Mouse (Mus musculus) heart, adult 18-20 months (tissue): Measurements from ENCODE around the gene Rnf183. TPM values are rescaled to one million over a fixed set of nuclear protein-coding genes. Genes with fewer than 3 reads are reported as not detected.
"Not testable (repeated sequence)": the region's sequence is repeated elsewhere in the genome, so short reads cannot be mapped to it uniquely, and the experiment has no call there.

Experiments used
- DNase-seq, 2 experiments: peaks; one replicate each; pipeline ENCODE4 v3.0.0; 2021 to 2022; ENCODE audit warnings: mixed read lengths in 1 of 2
- long read RNA-seq, 2 experiments: library from polyadenylated mRNA; stranded (forward); transcript quantifications; one replicate each; pipeline ENCODE4 v2.0.0; 2021
- total RNA-seq, 2 experiments: library from RNA; stranded (reverse); gene quantifications; 2 replicates each; pipeline ENCODE4 v1.2.3; 2021

The Rnf183 gene
- total RNA-seq, result not detected
- long read RNA-seq, experiment 1, result 0 reads
- long read RNA-seq, experiment 2, result 0 reads

- DNase-seq, result no peak
Measured at GRCm38 (mm10) chr4:62435081-62435480, at the start of gene Rnf183. TSS of gene Rnf183 (minus strand) at chr4:62435252.

GRCm38 (mm10) chr4:62480709-62481605, 45.9 kb upstream of the Rnf183 start:
- DNase-seq, result peak in 1 of 2 experiments; percentile 29

DNA sequence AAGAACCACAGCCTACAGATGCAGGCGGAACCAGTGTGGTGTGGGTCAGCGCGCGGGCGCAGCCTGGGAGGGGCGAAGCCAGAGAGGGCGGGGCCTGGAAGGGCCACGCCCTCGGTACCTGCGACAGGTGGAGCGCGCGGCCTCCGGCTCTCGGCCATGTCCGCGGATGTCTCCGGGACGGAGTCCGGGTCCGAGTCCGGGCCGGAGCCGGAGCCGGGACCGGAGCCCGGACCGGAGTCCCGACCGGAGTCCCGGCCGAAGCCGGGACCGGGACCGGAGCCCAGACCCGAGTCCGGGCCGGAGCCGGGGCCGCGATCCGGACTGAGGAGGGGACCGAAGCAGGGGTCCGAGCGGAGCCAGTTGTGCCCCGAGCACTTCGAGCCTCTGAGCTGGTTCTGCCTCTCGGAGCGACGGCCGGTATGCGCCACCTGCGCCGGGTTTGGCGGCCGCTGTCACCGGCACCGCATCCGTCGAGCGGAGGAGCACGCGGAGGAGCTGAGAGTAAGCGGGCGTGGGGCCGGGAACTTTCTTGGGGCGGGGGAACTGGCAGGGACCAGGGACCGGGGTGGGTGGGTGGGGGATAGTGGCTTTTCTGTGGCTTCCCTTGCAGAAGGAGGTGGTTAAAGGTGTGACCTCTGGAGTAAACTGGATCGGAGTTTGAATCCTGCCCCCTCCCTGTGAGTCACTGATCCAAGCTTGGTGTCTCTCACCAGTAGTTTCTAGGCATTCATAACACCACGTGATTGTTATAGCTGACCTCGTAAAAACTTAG, 45.1 kb upstream of the Rnf183 start, which contains the start of gene Bspry:
TSS of gene Bspry (plus strand) at position 117 of the 772 bp plus-strand sequence.
- peak in 1 of 2 experiments; percentile 21 for DNase-seq

GRCm38 (mm10) chr4:62479593-62479936, 44.5 kb upstream of the Rnf183 start:
- not testable (repeated sequence) for DNase-seq

GRCm38 (mm10) chr4:62477542-62478244, 42.6 kb upstream of the Rnf183 start:
- no peak for DNase-seq

GRCm38 (mm10) chr4:62475793-62476192, 40.7 kb upstream of the Rnf183 start:
- DNase-seq, result no peak

DNA sequence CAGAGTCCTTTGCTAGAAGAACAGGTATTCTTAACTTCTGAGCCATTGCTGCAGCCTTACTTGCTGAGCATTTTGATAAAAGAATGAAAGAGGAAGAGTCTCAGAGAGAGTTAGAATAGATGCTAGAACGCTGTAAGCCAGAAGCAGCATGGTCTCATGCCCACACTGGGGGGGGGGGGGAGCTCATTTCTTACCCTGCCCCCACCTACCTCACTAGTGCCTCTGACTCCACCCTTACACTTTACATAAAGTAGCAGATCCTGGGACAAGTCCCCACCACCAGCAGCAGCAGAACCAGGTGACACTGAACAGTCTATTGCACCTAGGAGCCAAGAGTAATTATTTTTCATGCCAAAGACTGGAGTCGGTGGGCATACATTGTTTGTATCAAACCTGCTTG, 40.1 kb upstream of the Rnf183 start:
- DNase-seq, result no peak

DNA sequence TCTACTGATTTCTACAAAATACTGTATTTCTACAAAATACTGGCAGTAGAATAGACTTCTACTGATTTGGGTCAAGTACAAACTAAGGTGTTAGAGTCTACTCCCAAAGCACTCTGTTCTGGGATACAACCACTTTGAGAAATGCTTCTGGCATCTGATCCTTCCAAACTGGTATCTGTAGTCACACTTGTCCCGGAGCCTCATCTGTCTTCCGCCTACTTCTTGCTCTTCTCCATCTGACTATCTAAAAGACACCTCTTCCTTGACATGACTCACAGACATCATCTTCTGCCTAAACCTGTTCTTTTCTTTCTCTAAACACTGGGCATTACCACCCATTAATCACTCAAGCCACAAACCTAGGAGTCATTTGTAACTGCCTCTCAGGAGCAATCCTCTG, 37.0 kb upstream of the Rnf183 start:
- DNase-seq, result no peak

DNA sequence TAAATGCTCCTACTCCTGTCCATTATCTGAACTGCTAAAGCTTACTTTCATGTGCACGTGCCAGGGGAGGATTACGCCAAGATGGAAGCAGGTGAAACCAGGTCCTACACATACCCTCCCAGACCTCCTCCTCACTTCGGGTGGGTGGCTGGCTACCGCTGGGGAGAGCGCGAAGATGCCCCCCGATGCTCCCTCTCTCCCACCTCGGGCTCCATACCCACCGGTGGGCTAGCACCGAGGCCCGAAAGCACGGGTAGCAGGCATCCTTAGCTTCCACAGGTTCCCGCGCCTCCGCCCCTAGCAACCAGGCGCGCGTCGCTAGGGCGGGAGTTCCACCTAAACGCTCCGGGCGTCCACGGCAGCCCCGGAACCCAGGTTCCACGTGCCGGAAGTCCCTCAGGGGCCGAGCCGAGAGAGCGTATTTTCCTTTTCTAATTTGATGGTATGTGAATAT, 35.6 kb upstream of the Rnf183 start, which contains the start of gene Wdr31:
TSS of gene Wdr31 (minus strand) at position 299 of the 454 bp plus-strand sequence.
- peak; percentile 62 to 82 for DNase-seq

DNA sequence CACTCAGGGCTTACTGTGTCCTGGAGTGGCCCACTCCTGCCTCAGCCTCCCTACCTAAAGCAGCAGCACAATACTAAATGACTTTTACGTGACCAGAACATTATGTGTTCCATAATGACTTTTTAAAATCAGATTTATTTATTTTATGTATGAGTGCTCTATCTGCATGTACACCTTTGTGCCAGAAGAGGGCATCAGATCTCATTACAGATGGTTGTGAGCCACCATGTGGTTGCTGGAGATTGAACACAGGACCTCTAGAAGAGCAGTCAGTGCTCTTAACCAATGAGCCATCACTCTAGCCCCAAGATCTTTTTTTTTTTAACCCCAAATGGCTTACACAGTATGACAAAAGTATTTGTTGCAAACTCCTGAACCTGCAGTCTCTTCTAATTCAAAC, 33.1 kb upstream of the Rnf183 start:
- DNase-seq, result no peak

- DNase-seq, result no peak
Measured at GRCm38 (mm10) chr4:62463124-62463523, 28.1 kb upstream of the Rnf183 start.

- DNase-seq, result no peak
Measured at GRCm38 (mm10) chr4:62460348-62460747, 25.3 kb upstream of the Rnf183 start.

GRCm38 (mm10) chr4:62459081-62459480, 24.0 kb upstream of the Rnf183 start:
- no peak for DNase-seq

GRCm38 (mm10) chr4:62454995-62455394, 19.9 kb upstream of the Rnf183 start:
- DNase-seq, result peak; percentile 22 to 56

DNA sequence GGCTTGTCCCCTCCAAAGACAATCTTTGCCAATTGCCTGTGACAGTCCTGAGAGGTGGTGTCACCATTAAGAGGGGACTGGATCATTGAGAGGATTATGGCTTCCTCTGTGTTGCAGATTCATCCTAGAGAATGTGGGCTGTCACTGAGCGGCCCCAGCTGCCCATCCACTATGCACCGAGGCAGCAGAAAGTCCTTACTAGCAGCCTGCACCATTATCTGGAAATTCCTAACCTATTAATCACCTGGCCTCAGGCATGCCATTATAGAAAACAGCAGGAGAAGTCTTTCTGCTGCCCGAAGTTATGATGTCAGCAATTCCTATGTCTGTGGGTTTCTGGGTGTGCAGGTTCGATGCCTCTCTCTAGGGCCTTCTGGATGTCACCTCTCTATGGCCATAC, 5.9 kb upstream of the Rnf183 start:
- DNase-seq, result no peak

GRCm38 (mm10) chr4:62440544-62440943, 5.5 kb upstream of the Rnf183 start:
- no peak for DNase-seq

DNA sequence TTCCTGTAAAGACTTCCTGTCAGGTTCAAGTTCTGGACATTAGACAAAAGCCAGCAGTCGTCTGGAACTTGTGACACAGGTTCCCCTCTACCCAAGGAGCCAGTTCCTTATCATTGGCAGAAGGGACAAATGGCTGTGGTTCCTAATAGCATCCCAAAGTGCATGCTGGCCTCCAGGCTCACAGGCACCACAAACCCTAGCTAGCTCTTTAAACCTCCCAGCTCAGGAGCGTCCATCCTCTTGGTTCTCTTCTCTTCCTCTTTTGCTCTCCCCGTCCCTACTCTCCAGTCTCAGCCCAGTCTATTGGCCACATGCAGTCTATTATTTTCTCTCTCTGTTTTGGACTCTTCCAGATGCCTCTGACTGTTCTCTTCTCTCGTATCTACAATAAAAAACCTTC, 4.7 kb upstream of the Rnf183 start:
- DNase-seq, result no peak

DNA sequence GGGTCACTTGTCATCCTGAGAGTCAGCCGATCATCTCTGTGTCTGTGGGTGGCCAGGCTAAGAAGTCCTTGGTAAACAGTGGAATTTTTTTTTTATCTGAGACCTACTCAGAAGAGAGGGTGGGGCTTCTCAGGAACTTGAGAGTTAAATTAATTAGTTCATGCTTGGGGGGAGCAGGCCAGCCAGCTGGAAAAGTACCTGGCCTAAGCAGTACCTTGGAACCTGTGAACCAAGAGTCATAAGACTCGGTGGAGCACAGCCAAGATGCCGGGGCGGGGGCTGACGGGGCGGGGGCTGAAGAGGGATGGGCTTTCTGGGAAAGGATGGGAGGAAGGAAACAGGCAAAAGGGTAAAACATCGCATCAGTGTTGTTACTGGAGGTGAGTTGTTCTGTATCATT, 2.8 kb upstream of the Rnf183 start:
- DNase-seq, result no peak

DNA sequence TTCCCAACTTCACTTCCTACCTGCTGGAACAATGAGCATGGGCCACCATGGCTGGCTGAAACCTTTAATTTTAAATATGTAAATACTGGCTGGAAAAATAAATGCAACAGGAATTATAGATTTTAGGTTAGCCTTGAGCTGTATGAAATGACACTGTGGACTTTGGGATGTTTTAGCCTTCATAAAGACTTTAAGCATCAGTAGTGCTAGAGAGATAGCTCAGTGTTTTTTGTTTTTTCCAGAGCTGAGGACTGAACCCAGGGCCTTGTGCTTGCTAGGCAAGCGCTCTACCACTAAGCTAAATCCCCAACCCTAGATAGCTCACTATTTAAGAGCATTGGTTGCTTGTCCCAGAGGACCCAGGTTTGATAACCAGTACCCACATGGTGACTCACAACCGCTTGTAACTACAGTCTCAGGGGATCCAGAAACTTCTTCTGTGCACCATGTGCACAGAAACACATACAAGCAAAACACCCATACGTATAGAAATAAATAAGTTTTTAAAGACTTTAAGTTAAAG, 2.3 kb upstream of the Rnf183 start:
- no peak for DNase-seq

DNA sequence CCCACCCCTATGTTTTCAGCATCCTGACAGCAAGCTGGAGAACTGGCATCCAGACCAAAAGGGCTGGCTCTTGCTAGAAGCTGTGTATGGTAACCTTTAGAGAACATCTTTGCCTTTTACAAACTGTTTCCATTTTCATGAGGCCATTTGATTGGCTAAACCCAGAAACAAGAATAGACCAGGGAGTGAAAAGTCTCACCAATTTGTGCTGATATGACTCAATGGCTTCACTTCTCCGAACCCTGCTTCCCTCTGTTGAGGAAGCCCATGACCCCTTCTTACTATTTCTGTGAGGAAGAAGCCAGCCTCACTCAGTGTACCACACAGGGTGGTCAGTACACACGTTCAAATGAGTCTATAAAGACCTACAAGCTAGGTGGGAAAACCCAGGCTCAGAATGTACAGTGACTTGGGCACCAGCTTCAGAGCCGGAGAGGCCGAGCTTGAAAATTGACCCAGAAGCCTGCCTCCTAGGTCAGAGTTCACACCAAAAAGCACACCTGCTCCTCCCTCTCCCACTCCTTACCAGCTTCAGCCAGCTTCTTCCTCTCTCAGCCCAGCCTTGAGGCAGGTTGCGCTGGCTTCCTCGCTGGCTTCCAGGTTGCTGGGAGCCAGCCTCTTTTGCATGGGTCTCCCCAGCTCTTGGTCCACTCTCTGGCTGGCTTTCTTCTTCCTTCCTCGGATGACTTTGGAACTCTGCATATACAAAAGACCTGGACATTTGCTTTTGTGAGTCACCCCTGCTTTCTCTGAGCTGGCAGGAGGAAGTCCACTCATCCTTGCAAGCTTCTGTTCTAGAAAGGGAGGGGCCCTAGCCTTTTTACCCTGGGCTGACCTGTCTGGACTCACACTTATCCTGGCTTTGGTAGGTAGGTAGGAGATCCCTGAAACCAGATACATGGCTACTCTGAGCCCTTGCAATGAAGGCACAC, 847 bp downstream of the Rnf183 start:
- DNase-seq, result no peak

DNA sequence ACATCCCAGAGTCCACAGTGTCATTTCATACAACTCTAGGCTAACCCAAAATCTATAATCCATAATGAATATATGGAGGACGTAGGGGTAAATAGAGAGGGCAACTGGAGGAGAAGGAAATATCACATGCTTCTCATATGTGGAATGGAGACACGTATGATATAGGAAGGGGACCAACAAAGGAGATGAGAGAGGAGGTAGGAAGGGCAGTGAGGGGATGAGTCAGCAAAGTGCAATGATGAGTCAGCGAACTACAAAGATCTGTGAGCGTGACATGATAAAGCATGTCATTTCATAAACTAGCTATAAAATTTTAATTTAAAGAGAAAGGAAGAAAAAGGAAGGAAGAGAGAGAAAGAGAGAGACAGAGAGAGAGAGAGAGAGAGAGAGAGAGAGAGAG, 3.5 kb downstream of the Rnf183 start:
- no peak for DNase-seq
